In genomic region chr8:95888285-95889136, GRCm38 (mm10) we compare ENCODE assay signal across 8 mouse cellular contexts. TPM values are rescaled to one million over a fixed set of nuclear protein-coding genes. Genes with fewer than 3 reads are reported as not detected.
DNase-seq lines count a peak whose midpoint lies in the region; ATAC-seq and TF ChIP-seq lines count a peak whose summit lies in the region.

Gene Got2 (minus strand): TSS chr8:95888547.

- peak; percentile 78 for ATAC-seq in embryonic facial prominence, embryonic 13.5 days (ENCODE audit: insufficient number of reproducible peaks, insufficient read depth, low FRiP score, low TSS enrichment, low read depth)
- peak; percentile 78 for ATAC-seq in limb, embryonic 13.5 days (ENCODE audit: low FRiP score, low read depth)
- ATAC-seq in midbrain, embryonic 16.5 days = peak; percentile 90

- no peaks in the 10 kb centered on the region for H3K27me3 ChIP-seq in embryonic facial prominence, embryonic 13.5 days
- no peaks in the 10 kb centered on the region for H3K27me3 ChIP-seq in heart, adult 2 months (ENCODE audit: control insufficient read depth, insufficient read depth, low read length)
- no peaks in the 10 kb centered on the region for H3K27me3 ChIP-seq in limb, embryonic 13.5 days
- no peaks in the 10 kb centered on the region for H3K27me3 ChIP-seq in midbrain, embryonic 16.5 days (ENCODE audit: control insufficient read depth, insufficient read depth, low read depth, low read length)

- TF ChIP-seq CTCF in heart, adult 2 months (IDR thresholded peaks at IDR 0.05) = peak; percentile 88

- H3K4me2 ChIP-seq in embryonic facial prominence, embryonic 13.5 days = peak within 1 kb of the TSS; percentile 71
- peak within 1 kb of the TSS; percentile 83 for H3K4me2 ChIP-seq in limb, embryonic 13.5 days (replicated peaks)
- peak within 1 kb of the TSS; percentile 73 for H3K4me2 ChIP-seq in midbrain, embryonic 16.5 days (ENCODE audit: low read length)

- H3K9ac ChIP-seq in embryonic facial prominence, embryonic 13.5 days = peak within 1 kb of the TSS; percentile 87
- H3K9ac ChIP-seq in heart, adult 2 months (ENCODE audit: low read depth, low read length) = peak within 1 kb of the TSS; percentile 81
- H3K9ac ChIP-seq in limb, embryonic 13.5 days = peak within 1 kb of the TSS; percentile 76
- H3K9ac ChIP-seq in midbrain, embryonic 16.5 days (ENCODE audit: low read depth, low read length) = peak within 1 kb of the TSS; percentile 93

- H3K4me3 ChIP-seq in embryonic facial prominence, embryonic 13.5 days = peak within 1 kb of the TSS; percentile 90
- H3K4me3 ChIP-seq in heart, adult 2 months = peak within 1 kb of the TSS; percentile 87
- peak within 1 kb of the TSS; percentile 65 for H3K4me3 ChIP-seq in limb, embryonic 13.5 days
- peak within 1 kb of the TSS; percentile 96 for H3K4me3 ChIP-seq in midbrain, embryonic 16.5 days (ENCODE audit: low read depth, low read length)

- H3K9me3 ChIP-seq in embryonic facial prominence, embryonic 13.5 days = no peaks in the 10 kb centered on the region
- no peaks in the 10 kb centered on the region for H3K9me3 ChIP-seq in limb, embryonic 13.5 days
- no peaks in the 10 kb centered on the region for H3K9me3 ChIP-seq in midbrain, embryonic 16.5 days (replicated peaks; ENCODE audit: control insufficient read depth, low read length, poor library complexity, severe bottlenecking)

- no peak for TF ChIP-seq EP300 in heart, adult 2 months (IDR thresholded peaks at IDR 0.05; ENCODE audit: insufficient read depth, low read depth, low read length)

- peak; percentile 95 for DNase-seq in 3134 (ENCODE audit: extremely low read depth, insufficient read length, low spot score)
- DNase-seq in adrenal gland, postnatal 36 days = peak; percentile 92 to 95
- DNase-seq in heart, adult 2 months = peak; percentile 91 to 95
- peak; percentile 87 to 92 for DNase-seq in kidney, adult 8-10 months
- DNase-seq in spleen, postnatal 10 days (ENCODE audit: low spot score in 2 of 2) = peak; percentile 92 to 95

- peaks cover 17% of the 10 kb centered on the region for H3K4me1 ChIP-seq in embryonic facial prominence, embryonic 13.5 days
- no peaks in the 10 kb centered on the region; the same call in 1 of the 2 replicates for H3K4me1 ChIP-seq in heart, adult 2 months (ENCODE audit: control insufficient read depth, insufficient read depth, low read length)
- H3K4me1 ChIP-seq in limb, embryonic 13.5 days = peaks cover 16% of the 10 kb centered on the region
- H3K4me1 ChIP-seq in midbrain, embryonic 16.5 days (ENCODE audit: control insufficient read depth, insufficient read depth, low read length) = peaks cover 20% of the 10 kb centered on the region

- no peaks in the 10 kb centered on the region for H3K79me2 ChIP-seq in heart, adult 2 months (replicated peaks; ENCODE audit: control insufficient read depth, insufficient read depth, low read length)

- intact Hi-C loops in heart, adult 2 months (cut with DNase I) = loop anchor here (2.0 kb wide), 1 partner anchor 36 kb away; the partner anchor contains the start of gene Slc38a7

- 7% methylated on average over 31 of the region's 31 CpGs for WGBS in embryonic facial prominence, embryonic 13.5 days
- WGBS in heart, adult 2 months = 8% methylated on average over 31 of the region's 31 CpGs
- 8% methylated on average over 31 of the region's 31 CpGs for whole genome bisulfite sequencing in limb, embryonic 13.5 days
- WGBS in midbrain, embryonic 16.5 days = 8% methylated on average over 30 of the region's 31 CpGs

- H3K36me3 ChIP-seq in embryonic facial prominence, embryonic 13.5 days = no peaks in the 10 kb centered on the region
- peaks cover 3% of the 10 kb centered on the region; the same call in 1 of the 2 replicates for H3K36me3 ChIP-seq in heart, adult 2 months (ENCODE audit: control insufficient read depth, insufficient read depth, low read length)
- H3K36me3 ChIP-seq in limb, embryonic 13.5 days = no peaks in the 10 kb centered on the region
- H3K36me3 ChIP-seq in midbrain, embryonic 16.5 days (ENCODE audit: control insufficient read depth, insufficient read depth, low read length) = no peaks in the 10 kb centered on the region

- TF ChIP-seq POLR2A in heart, adult 2 months (IDR thresholded peaks at IDR 0.05; ENCODE audit: insufficient read depth, low read depth, low read length) = peak; percentile 69; the same call in 1 of the 2 replicates

- H3K27ac ChIP-seq in embryonic facial prominence, embryonic 13.5 days = peak within 1 kb of the TSS; percentile 75
- peak within 1 kb of the TSS; percentile 94 for H3K27ac ChIP-seq in heart, adult 2 months
- H3K27ac ChIP-seq in limb, embryonic 13.5 days = peak within 1 kb of the TSS; percentile 75
- H3K27ac ChIP-seq in midbrain, embryonic 16.5 days (ENCODE audit: low read length) = peak within 1 kb of the TSS; percentile 82

RNA-seq across cellular contexts. Expression of gene Got2, which starts in this region (rescaled TPM):
- total RNA-seq in adrenal gland, postnatal 36 days (2021) = 100 to 1,000 TPM; 122 to 138 TPM
- 156 and 167 TPM in 2 replicates for polyA plus RNA-seq in embryonic facial prominence, embryonic 13.5 days (2015; fragmentation: Nextera tagmentation; extraction: Ambion mirVana)
- total RNA-seq in heart, adult 2 months (2021) = 100 to 1,000 TPM; 663 to 774 TPM
- polyA plus RNA-seq in heart, adult 2 months (2012; rRNA removed) = 732 and 838 TPM in 2 replicates
- 163 and 169 TPM in 2 replicates for polyA plus RNA-seq in limb, embryonic 13.5 days (2015; fragmentation: Nextera tagmentation; extraction: Ambion mirVana)
- polyA plus RNA-seq in midbrain, embryonic 16.5 days (2015; fragmentation: Nextera tagmentation; extraction: Ambion mirVana) = 217 and 228 TPM in 2 replicates

Comparison
In these comparisons a context has a peak if more than half of its experiments do, and no peak if none do; other contexts are left out.
1. Peak in every context shown above with its lines: DNase-seq, ATAC-seq, H3K4me3 ChIP-seq and H3K27ac ChIP-seq.
2. RNA of gene Got2 (total RNA-seq): 663 to 774 TPM in heart, adult 2 months; 122 to 138 TPM in adrenal gland, postnatal 36 days; every median in the first group is over 4 times any median in the second.